Mouse (Mus musculus) thymus, postnatal 25 days (tissue): ENCODE results near the gene Nkain2.

ENCODE experiments used
- DNase-seq: peaks from one replicate; pipeline ENCODE4 v3.0.0; 2022

Gene Nkain2

DNA sequence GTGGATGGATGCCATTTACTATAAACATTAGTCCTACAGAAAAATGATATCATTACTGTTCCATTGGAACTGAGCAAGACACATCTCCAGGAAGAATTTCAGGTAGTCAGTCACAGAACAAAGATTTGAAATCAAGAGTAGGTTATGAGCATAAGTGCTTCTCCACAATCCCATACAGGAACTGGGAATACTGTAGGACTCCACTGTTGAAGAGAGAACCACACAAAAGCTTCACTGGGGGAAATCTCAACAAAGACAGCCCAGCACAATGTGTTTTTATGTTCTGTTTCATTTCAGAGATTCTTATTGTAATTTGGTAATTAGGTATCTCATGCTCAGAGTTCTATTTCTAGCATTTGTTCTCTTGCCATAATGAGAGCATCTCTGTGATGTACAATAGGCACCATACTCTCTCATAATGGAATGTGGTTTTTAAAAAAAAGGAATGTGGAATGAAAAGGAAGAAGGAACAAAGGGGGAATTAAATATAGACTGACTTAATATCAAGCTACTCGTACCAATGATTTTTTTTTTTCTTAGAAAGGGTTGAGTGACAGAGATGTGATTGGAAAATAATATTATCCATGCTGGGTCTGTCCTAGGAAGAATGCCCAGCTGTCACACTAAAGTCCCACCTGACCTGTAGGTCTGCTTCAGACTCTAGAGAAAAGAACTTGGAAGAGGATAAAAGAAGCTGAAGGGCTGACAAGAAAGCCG is 313.5 kb downstream of the Nkain2 start:
- DNase-seq: no peak

DNA sequence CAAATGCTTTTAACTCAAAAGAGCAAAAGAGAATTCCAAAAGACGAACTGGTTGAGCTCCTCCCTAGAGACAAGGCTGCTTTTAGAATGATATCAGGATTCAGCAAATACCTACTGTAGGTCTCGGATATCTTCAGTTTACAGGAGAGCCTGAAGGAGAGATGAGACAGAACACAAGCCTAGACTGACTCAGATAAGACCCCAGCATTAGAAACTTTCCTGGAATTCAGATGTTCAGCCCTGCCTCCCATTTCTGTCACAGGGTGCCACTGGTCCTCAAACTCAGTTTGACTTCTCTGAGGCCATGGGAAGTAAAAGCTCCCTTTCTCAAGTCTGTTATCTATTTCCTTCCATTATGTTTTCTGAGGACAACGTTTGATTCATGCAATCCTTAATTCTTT is 332.6 kb downstream of the Nkain2 start:
- no peak for DNase-seq

DNA sequence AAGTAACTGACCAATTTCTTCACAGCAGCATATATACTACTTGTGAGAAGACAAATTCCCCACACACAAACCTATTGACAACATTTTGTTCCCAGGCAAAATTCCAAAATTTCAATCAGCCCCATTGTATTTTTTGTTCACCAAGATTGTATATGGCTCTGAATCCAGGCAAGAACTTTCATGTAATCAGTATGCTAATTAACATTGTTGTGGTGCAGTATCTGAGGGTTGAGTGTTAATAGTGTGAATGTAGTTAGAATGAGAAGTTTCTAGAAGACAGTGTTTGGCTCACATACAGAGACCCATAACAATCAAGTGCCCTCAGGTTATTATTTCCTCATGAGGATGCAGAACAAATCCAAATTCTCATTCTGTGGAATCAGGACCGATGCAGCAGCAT is 354.2 kb downstream of the Nkain2 start:
- no peak for DNase-seq

DNA sequence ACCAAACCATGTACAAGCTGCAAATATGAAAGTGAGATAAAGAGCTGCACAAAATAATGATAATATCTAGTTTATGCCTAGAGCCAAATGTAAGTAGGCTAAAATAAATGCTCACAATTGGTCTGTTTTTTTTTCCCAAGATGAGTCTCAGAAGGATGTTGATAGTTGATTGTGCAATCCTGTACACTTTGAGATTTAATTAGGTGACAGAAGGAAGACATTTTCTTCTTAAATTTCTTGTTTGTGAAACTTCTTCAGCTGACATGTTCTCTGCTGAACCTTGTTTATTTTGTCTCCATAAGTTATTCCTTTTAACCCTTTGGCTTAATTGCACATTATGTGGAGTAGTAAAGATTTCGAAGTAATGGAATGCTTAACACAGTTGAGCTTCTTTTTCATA is 379.4 kb downstream of the Nkain2 start:
- no peak for DNase-seq

DNA sequence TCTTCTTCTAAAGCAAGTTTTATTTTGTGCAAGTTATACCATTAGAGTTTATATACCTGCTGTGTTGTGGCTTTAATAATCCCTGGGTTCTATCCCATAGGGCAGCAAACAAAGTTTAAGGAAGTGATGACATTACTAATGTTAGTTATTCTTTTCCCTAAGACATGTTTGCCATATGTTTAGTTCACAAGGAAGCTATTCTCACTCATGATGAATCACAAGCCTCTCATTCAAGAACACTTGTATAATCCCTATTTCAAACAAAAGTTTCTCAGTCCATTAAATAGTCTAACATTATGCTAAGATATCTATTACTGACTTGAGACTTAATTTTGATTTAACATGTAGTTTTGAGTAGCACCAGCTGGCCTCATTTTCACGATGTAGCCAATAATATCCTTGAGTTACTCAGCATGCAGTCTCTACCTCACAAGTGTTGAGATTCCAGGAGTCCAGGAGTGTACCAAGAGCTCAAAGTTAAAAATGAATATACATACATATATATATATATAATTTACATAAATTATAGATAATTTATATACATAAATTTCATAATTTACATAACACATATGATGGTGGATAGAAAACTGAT is 395.6 kb downstream of the Nkain2 start:
- DNase-seq: no peak

DNA sequence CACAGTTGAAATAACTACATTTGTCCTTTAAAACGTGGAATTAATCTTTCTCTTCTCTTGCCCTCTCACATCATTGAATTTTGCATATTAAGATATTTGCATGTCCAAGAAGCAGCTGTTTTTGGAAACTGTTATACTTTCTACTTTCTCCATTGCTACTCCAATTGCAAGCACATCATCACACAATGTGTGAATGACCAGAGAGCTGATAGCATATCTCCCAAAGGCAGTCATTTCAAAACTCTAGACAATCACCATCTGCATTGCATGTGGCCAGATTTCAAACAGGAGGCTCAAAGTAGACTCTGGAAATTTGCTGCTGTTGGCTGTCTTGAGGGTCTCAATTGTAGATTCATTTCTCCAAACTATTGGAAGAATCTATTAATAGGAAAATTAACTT is 396.7 kb downstream of the Nkain2 start:
- DNase-seq: no peak

DNA sequence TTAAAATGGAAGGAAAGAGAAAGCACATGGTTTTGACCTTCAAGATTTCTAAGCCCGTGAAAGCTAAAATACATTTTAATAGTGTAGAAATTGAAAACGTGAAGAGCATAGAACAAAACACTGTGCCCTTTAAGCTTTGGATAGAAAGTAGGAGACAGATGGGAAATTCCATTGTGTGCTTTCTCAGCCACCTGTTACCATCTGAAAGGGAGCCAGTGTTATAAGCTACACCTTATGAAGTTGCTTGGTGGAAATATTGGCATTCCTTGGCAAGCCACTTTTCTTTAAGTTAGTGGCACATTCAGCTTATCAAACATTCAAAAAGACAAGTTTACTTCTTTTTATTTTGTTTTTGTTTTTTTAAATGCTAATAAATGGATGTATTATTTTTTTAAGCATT is 427.5 kb downstream of the Nkain2 start:
- no peak for DNase-seq

DNA sequence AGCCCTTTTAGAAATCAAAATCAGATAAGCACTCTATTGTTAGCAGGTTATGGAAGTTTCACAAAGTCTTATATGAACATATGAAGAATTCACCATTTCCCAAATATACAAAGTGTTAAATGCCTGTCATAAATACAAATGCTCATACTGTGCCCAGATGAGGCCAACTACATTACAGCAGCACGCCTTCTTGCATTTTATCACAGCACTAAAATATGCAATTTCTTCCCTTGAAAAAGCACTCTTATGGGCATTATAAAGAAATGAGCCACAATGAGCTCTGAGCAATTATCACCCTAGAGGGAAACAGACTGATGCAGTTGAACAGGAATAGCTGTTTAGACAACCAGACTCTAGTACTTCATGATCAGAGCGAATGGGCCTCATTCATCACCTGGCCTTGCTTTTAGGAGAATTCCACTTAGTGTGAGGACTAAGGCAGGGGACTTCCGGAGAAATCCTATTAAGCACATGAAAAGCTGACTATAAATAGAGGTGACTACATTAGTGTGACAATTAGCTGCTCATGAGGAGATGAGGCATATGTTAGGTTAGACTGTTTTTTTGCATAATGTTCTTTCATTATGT is 450.2 kb downstream of the Nkain2 start:
- DNase-seq: no peak

DNA sequence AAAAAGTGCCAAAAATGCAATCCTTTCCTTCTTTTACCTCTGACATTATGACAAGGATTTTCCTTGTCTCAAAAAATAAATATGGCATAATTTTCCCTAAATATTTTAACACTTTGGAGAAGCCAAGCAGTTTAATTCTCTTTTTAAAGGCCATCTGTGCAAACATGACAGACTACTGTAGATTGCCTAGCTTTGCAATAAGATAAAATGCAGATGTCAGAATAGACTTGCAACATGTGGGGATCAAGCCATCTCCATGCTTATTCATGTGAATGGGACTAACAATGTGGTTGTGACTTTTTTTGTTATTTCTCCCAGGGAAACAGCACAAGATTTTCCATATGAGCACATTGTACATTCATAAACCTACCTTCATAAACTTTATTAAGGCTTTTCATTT is 476.0 kb downstream of the Nkain2 start:
- no peak for DNase-seq

DNA sequence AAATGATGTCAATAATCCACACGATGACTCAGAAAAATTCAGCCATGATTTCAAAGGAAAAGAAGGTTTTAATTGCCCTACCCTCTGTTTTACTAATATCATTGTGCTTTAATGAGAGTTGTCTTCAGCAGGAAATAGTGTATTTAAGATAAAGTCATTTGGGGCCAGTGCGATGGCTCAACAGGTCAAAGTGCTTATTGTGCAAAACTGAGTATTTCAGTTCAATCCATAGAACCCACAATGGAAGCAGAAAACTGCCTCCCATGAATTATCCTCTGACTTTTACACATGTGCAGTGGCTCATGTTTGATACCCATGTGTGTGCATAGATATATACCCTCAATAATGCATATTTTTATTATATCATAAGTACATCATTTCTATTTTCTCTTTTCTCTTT is 478.9 kb downstream of the Nkain2 start:
- no peak for DNase-seq

DNA sequence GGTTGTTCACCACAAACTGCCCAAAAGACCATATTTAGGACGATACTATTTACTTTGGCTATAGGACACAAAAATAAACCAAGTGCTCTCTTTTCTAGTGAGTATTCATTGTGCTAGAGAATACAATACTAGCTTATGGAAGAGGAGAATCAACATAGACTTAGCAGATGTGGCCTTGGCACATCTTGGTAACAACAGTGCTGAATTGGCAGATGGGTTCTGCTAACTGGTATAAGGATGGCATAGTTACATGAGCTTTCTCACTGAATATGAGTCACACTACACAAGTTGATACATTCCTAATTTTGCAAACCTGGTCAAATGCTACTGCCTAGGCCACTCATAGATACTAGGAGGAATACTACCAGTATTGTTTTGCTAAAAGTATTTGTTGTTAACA is 489.3 kb downstream of the Nkain2 start:
- DNase-seq: no peak

DNA sequence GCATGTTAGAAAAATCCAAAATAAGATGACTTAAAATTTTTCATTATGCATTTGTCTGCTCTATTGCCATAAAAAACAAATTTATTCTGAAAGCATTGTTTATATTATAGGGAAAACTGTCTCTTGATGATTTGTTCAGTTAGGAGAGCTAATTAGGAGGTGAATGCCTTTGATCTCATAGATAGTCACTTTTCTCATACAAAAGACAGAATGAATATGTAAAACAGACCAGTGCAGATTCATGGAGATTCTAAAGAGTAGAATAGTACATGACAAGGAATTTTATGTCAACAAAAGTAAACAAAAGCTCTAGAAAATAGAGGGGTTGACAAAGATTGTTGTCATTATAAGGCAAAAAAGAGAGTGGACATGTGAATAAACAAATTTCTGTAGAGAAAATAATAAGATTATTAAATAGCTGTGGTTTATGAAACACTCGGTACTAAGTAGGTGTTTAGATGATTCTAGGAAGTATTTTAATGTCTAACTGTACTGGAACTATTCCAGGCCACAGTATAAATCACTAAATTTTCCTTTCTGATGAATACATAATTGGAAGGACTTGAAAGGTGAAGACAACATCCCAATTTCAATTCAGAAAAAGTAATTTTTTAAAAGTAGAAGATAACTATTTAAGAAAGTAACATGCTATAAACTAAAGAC is 496.3 kb downstream of the Nkain2 start:
- no peak for DNase-seq

DNA sequence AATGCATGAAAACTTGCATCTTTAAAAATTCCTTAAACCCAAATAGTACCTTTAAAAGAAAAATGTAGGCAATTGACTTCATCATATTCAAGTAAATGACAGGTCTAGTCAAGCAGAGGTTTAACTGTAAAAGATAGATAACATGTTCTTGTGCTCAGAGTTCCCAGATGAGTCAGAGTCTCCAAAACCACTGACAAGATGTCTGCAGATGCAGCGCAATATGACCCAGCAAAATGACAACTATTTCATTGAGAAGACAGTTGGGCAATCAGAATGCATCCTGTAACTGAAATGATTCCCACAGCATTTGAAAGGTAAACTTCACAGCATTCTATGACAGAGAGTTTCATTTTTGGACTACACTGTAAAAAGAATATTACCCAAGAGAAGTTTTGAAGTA is 496.9 kb downstream of the Nkain2 start:
- DNase-seq: no peak

DNA sequence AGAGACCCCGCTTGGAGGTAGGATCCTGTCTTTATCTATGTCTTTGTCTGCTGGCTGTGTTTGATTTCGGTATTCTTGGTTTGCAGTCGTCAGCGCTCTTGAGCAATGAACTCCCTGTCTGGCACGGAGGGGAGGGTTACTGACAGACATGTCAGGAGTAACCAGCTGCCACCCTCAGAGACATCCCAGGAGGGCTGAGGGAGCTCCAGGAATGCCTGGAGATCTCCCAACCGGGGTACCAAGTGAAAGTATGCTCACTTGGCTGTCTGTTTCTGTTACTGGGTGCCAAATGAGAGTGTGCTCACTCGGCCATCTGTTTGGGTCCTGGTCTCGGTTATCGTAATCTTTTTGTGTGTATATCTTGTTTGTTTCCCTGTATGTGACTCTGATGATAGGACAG is 577.5 kb downstream of the Nkain2 start:
- DNase-seq: no peak

DNA sequence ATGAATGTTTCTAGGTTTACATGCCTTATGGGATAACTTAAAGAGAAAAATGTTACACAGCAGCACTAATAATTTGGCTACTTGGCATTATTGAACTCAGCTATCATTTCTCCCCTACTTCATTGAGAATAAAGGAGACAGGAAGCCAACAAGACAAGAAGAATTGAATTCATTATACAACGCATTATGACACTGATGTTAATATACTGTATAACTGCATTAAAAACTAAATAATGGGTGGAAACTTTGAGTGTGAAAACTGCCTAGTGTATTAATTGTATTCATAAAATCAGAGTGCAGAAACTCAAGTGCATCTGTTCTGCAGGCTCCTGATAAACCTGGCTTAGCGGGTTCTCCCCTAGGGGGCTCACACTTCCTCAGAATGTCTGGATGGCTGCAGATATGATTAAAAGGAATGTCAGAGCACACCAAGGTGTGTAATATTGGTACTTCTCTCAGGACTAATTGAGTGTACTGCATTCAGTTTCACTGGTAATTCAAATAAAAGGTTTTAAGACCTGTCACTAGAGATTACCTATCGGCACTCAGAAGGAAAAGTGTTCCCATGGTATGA is 589.2 kb downstream of the Nkain2 start:
- DNase-seq: no peak

DNA sequence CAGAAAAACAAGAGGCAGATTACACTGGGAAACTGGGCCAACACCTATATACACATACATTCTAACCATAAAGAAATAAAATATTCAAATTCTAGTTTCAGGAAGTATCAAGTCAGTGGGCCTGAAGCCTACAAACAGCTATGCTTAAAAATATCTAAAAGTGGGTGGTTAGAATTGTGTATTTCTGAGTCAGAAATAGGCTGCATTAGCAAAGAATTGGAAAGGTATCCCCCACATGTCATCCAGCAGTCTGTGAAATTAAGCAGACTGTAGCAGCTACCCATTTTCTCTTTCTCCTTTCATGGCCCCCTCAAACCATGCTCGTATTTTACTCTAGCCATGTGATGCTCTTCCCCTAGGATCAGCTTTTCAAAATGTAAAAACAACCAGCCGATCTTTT is 599.8 kb downstream of the Nkain2 start:
- no peak for DNase-seq

DNA sequence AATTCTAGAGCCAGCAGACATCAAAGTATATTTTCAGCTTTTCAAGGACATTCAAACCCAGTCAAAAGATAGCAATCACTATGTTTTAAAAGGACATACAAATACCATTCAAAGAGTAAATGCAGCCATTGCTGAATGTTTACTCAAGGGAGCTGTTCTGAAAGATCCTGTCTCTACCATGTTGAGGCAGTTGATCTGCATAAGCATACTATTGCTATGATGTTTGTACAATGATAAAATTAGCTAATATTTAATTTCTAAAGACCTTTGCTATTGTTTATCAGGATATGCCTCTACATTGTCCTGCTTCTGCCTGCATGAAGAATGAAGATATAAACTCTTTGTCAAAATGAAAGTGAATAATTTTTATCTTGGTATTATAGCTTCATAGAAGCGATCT is 606.6 kb downstream of the Nkain2 start:
- DNase-seq: no peak

DNA sequence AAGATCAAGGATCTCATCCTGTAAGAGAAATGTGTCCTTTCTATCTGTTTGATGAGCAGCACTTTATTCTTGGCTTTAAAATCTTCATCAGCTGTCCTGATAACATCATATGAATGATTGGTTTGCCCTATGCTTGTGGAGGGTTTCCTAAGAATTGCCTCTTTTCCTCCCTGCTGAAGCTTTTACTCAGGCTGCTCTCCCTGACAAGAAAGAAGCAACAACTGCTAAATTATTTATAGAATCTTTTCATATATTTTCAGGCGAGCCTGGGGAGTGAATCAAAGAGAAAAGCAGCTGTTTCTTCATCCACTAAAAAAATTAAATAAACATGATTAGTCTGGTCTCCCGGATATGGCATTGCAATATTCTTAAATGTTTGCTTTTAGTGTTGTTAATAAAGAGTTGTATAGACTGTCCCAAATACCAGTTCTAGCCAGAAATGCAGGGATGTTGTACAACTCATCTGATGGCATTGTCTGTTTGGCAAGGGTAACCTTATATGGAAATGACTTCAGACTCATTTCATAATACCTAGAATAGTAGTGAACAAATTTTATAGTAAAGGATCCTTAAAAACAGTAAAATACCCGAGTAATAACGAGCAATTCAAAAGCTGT is 646.9 kb downstream of the Nkain2 start:
- DNase-seq: no peak

DNA sequence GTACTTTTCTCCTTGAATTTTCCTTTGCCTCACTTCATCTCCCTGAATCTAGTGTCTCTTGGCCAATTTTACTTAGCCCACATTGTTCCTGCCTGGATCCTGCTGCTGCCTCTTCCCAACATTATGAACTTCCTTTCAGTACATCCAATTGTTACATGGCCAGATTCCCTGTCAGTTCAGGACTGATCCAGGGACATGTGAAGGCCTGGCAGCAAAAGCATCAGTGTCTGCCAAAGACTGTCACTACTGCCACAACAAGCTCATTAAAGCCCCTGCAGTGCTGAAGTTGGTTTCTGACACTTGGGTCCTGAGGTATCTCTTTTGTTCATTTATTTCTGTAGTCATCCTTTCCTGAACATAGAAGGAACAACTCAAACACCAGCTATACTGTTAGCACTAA is 649.1 kb downstream of the Nkain2 start:
- DNase-seq: no peak

DNA sequence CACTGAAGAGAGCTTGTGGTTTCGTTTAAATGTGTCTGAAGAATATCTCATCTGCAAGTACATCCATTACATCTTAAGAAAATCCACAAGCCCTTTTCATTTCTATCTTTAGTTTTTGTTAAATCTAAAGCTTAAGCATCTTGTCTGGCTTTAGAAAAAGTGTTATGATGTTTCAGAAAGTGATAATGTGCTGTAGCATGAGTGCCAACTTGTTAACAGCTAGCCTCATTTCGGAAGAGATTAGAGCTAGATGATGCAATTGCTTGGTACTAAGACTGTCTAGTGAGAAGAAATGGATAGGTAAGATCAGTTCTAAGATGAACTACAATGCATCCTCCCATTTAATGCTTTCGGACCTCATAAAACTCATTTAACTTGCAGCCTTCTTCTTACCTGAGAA is 707.3 kb downstream of the Nkain2 start:
- no peak for DNase-seq

DNA sequence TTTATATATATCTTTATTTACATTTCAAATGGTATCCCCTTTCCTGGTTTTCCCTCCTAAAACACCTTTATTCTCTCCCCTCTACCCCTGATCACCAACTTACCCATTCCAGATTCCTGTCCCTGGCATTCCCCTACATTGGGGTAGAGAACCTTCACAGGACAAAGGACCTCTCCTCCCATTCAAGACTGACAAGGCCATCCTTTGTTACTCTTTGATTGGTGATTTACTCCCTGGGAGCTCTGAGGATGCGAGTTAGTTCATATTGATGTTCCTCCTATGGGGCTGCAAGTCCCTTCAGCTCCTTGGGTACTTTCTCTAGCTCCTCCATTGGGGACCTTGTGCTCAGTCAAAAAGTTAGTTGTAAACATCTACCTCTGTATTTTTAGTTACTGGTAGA is 798.9 kb downstream of the Nkain2 start:
- DNase-seq: no peak

DNA sequence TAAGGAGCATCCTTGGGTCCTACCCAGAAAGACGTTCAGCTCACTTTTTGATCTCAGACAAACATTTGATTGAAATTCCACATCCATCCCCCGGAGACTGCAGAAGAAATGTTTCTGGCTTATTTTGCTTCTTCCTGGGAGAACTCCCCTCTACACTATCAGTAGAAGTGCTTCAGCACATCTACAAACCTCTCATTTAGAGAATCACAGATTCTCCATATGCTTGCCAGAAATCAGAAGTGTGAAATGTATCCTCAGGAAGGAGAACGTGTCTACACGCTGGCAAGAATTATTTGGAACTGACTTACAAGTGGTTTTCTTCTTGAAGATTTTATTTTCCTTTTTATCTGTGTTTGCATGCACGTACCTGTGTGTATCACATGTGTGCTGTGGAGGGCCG is 829.9 kb downstream of the Nkain2 start:
- no peak for DNase-seq

DNA sequence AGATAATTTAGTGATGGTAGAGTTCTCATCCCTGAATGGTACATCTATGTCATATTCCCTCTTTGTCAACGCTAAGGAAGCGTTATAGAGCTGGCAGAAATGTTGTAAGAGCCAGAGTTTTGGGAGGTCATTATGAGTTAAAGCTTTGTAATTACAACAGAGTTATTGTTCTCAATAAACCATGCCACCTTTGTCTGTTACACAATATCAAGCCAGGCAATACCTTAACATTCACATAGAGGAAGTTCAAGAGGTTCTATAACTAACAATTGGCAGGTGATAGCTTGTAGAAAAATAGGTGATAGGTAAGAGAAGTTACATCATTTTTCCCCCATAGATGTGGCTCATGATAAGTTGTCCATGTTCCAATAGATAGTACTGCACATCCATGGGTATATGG is 832.0 kb downstream of the Nkain2 start:
- no peak for DNase-seq
